Mouse (Mus musculus): ENCODE results near the gene Gmpr2. TPM values are rescaled to one million over a fixed set of nuclear protein-coding genes. Genes with fewer than 3 reads are reported as not detected.

Gene Gmpr2
- polyA plus RNA-seq (2015; fragmentation: Nextera tagmentation; extraction: Ambion mirVana), result 21.3 and 24.4 TPM in 2 replicates

- Histone ChIP-seq H3K4me1 (replicated peaks; ENCODE audit: control insufficient read depth, insufficient read depth, low read length) (no peaks in the 10 kb centered on the region), H3K9me3 (ENCODE audit: control insufficient read depth) (no peaks in the 10 kb centered on the region), H3K4me2 (replicated peaks; ENCODE audit: low read depth) (peak within 1 kb of the TSS; percentile 84), H3K4me3 (ENCODE audit: low read depth, low read length) (peak within 1 kb of the TSS; percentile 64), H3K27ac (ENCODE audit: low read depth, low read length) (peak within 1 kb of the TSS; percentile 57; the same call in 1 of the 2 replicates), H3K27me3 (replicated peaks; ENCODE audit: control insufficient read depth, insufficient read depth, low read length) (no peaks in the 10 kb centered on the region), H3K9ac (ENCODE audit: low read depth, low read length) (peak within 1 kb of the TSS; percentile 63), H3K36me3 (ENCODE audit: control insufficient read depth, insufficient read depth) (peaks cover 23% of the 10 kb centered on the region; the same call in 1 of the 2 replicates)
- WGBS, result 1% methylated on average over 38 of the region's 38 CpGs
- peak; percentile 97 for ATAC-seq
- TF ChIP-seq CTCF (IDR thresholded peaks at IDR 0.05; ENCODE audit: low read depth), result peak; percentile 29; the same call in 1 of the 2 replicates
Observed at GRCm38 (mm10) chr14:55671833-55672740, at the start of gene Gmpr2, which contains the start of gene Nedd8. Gene Gmpr2, plus strand, starts transcription at chr14:55671941. Gene Nedd8, minus strand, starts transcription at chr14:55672124.

- 0 out of 2 replicates have a peak overlapping the region, but pooled peaks have one; percentile 7 for H3K27ac ChIP-seq (ENCODE audit: low read depth, low read length)
- no peaks in the 10 kb centered on the region for H3K27me3 ChIP-seq (replicated peaks; ENCODE audit: control insufficient read depth, insufficient read depth, low read length)
Observed at GRCm38 (mm10) chr14:55628077-55628827, 43.5 kb upstream of the Gmpr2 start.

GRCm38 (mm10) chr14:55629312-55629711 lies 42.4 kb upstream of the Gmpr2 start:
- no peaks in the 10 kb centered on the region for H3K27me3 ChIP-seq (replicated peaks; ENCODE audit: control insufficient read depth, insufficient read depth, low read length)
- H3K4me3 ChIP-seq (ENCODE audit: low read depth, low read length), result no peak overlapping the region
- no peak for ATAC-seq
- peak; percentile 88 for TF ChIP-seq CTCF (IDR thresholded peaks at IDR 0.05; ENCODE audit: low read depth)
- H3K9me3 ChIP-seq (ENCODE audit: control insufficient read depth), result no peaks in the 10 kb centered on the region
- peaks cover 92% of the 10 kb centered on the region for H3K36me3 ChIP-seq (ENCODE audit: control insufficient read depth, insufficient read depth)
- H3K4me1 ChIP-seq (replicated peaks; ENCODE audit: control insufficient read depth, insufficient read depth, low read length), result no peaks in the 10 kb centered on the region
- H3K4me2 ChIP-seq (replicated peaks; ENCODE audit: low read depth), result no peak overlapping the region
- H3K9ac ChIP-seq (ENCODE audit: low read depth, low read length), result no peak overlapping the region
- WGBS, result 50% methylated on average over 5 of the region's 5 CpGs
- H3K27ac ChIP-seq (ENCODE audit: low read depth, low read length), result no peak overlapping the region

More at GRCm38 (mm10) chr14:55628077-55628827, 43.5 kb upstream of the Gmpr2 start:
- WGBS, result 75% methylated on average over 27 of the region's 27 CpGs
- ATAC-seq, result no peak
- H3K4me3 ChIP-seq (ENCODE audit: low read depth, low read length), result no peak overlapping the region
- H3K4me2 ChIP-seq (replicated peaks; ENCODE audit: low read depth), result no peak overlapping the region
- peaks cover 83% of the 10 kb centered on the region for H3K36me3 ChIP-seq (ENCODE audit: control insufficient read depth, insufficient read depth)
- no peaks in the 10 kb centered on the region for H3K9me3 ChIP-seq (ENCODE audit: control insufficient read depth)
- H3K4me1 ChIP-seq (replicated peaks; ENCODE audit: control insufficient read depth, insufficient read depth, low read length), result no peaks in the 10 kb centered on the region
- no peak for TF ChIP-seq CTCF (IDR thresholded peaks at IDR 0.05; ENCODE audit: low read depth)
- no peak overlapping the region for H3K9ac ChIP-seq (ENCODE audit: low read depth, low read length)

GRCm38 (mm10) chr14:55634874-55635522 lies 36.7 kb upstream of the Gmpr2 start:
- WGBS, result 5% methylated on average over 23 of the region's 23 CpGs

GRCm38 (mm10) chr14:55635523-55636007 lies 36.2 kb upstream of the Gmpr2 start, which contains the start of gene Ipo4:
Gene Ipo4, minus strand, starts transcription at chr14:55635957.
- peak; percentile 71 for ATAC-seq
- peak within 1 kb of the TSS; percentile 68 for H3K9ac ChIP-seq (ENCODE audit: low read depth, low read length)
- no peak for TF ChIP-seq CTCF (IDR thresholded peaks at IDR 0.05; ENCODE audit: low read depth)
- no peaks in the 10 kb centered on the region for H3K27me3 ChIP-seq (replicated peaks; ENCODE audit: control insufficient read depth, insufficient read depth, low read length)
- peak within 1 kb of the TSS; percentile 58 for H3K4me3 ChIP-seq (ENCODE audit: low read depth, low read length)
- H3K27ac ChIP-seq (ENCODE audit: low read depth, low read length), result 0 out of 2 replicates have a peak within 1 kb of the TSS, but pooled peaks have one; percentile 15
- H3K4me1 ChIP-seq (replicated peaks; ENCODE audit: control insufficient read depth, insufficient read depth, low read length), result peaks cover 5% of the 10 kb centered on the region; the same call in 1 of the 2 replicates
- H3K9me3 ChIP-seq (ENCODE audit: control insufficient read depth), result no peaks in the 10 kb centered on the region
- H3K4me2 ChIP-seq (replicated peaks; ENCODE audit: low read depth), result peak within 1 kb of the TSS; percentile 98
- H3K36me3 ChIP-seq (ENCODE audit: control insufficient read depth, insufficient read depth), result peaks cover 66% of the 10 kb centered on the region
- WGBS, result 1% methylated on average over 33 of the region's 33 CpGs

More at GRCm38 (mm10) chr14:55634874-55635522, 36.7 kb upstream of the Gmpr2 start:
- Histone ChIP-seq H3K36me3 (ENCODE audit: control insufficient read depth, insufficient read depth) (peaks cover 66% of the 10 kb centered on the region), H3K4me3 (ENCODE audit: low read depth, low read length) (peak overlapping the region; percentile 58), H3K9ac (ENCODE audit: low read depth, low read length) (peak overlapping the region; percentile 68), H3K4me2 (replicated peaks; ENCODE audit: low read depth) (peak overlapping the region; percentile 98), H3K27me3 (replicated peaks; ENCODE audit: control insufficient read depth, insufficient read depth, low read length) (no peaks in the 10 kb centered on the region), H3K9me3 (ENCODE audit: control insufficient read depth) (no peaks in the 10 kb centered on the region), H3K27ac (ENCODE audit: low read depth, low read length) (0 out of 2 replicates have a peak overlapping the region, but pooled peaks have one; percentile 15), H3K4me1 (replicated peaks; ENCODE audit: control insufficient read depth, insufficient read depth, low read length) (peaks cover 5% of the 10 kb centered on the region; the same call in 1 of the 2 replicates)
- ATAC-seq, result peak; percentile 28
- TF ChIP-seq CTCF (IDR thresholded peaks at IDR 0.05; ENCODE audit: low read depth), result peak; percentile 15; the same call in 1 of the 2 replicates

Data from intestine, postnatal 0 days (tissue).